Mouse (Mus musculus) midbrain, postnatal 0 days (tissue): ENCODE measurements at regions not wholly inside any gene's neighbourhood (a gene's known extent, or its start where the extent isn't known, plus 50 kb on each side); places are given as distances from the start of the nearest gene placed in this dataset.

Experiments used
- ATAC-seq: fragments of 200-750 bp; cut with Nextera tagmentation; 2 replicates; pipeline ENCODE4 v1.8.0; 2017; ENCODE audit warnings: moderate number of reproducible peaks, mild to moderate bottlenecking, moderate TSS enrichment, moderate library complexity; ENCODE audit not compliant: low FRiP score
- DNase-seq: peaks from one replicate; pipeline ENCODE4 v3.0.0-alpha.2; 2015; ENCODE audit warnings: low spot score
- H3K27ac ChIP-seq: fragments of 300-500 bp; sonication (generic); 2 replicates; pipeline ENCODE4 v1.5.1; 2014; ENCODE audit warnings: low read depth, mild to moderate bottlenecking, low read length, mixed read lengths
- H3K27me3 ChIP-seq: fragments of 300-500 bp; sonication (generic); 2 replicates; pipeline ENCODE4 v1.6.1; 2014; ENCODE audit warnings: low read length, control low read depth, mixed read lengths; ENCODE audit not compliant: insufficient read depth
- H3K36me3 ChIP-seq: fragments of 300-500 bp; sonication (generic); 2 replicates; pipeline ENCODE4 v1.6.1; 2014; ENCODE audit warnings: low read length, control low read depth, mixed read lengths; ENCODE audit not compliant: insufficient read depth
- H3K4me1 ChIP-seq: fragments of 300-500 bp; sonication (generic); 2 replicates; pipeline ENCODE4 v1.6.1; 2014; ENCODE audit warnings: mild to moderate bottlenecking, control low read depth, antibody characterized with exemption, low read length, mixed read lengths; ENCODE audit not compliant: insufficient read depth
- H3K4me2 ChIP-seq: fragments of 300-500 bp; sonication (generic); 2 replicates; pipeline ENCODE4 v1.6.1; 2014; ENCODE audit warnings: low read depth, mild to moderate bottlenecking, low read length, mixed read lengths; ENCODE audit not compliant: poor library complexity, severe bottlenecking
- H3K4me3 ChIP-seq: fragments of 300-500 bp; sonication (generic); 2 replicates; pipeline ENCODE4 v1.5.1; 2014; ENCODE audit warnings: low read depth, mild to moderate bottlenecking, low read length, moderate library complexity
- H3K9ac ChIP-seq: fragments of 300-500 bp; sonication (generic); replicated peaks from 2 replicates; pipeline ENCODE4 v1.6.1; 2014; ENCODE audit warnings: mild to moderate bottlenecking, low read length, moderate library complexity, mixed read lengths; ENCODE audit not compliant: poor library complexity, severe bottlenecking
- H3K9me3 ChIP-seq: fragments of 300-500 bp; sonication (generic); 2 replicates; pipeline ENCODE4 v1.6.1; 2016; ENCODE audit warnings: low read length, control low read depth
- CTCF ChIP-seq: IDR thresholded peaks from 2 replicates; pipeline ENCODE4 v1.5.1; 2016; ENCODE audit warnings: antibody characterized with exemption, mild to moderate bottlenecking
- WGBS: fragments of 180-500 bp; shearing (Covaris S2); extraction: QIAGEN DNeasy Blood & Tissue Kit; methylation state at CpG from one replicate; pipeline ENCODE4 v1.1.7; 2014; 5-methylcytosine and 5-hydroxymethylcytosine counted together

GRCm38 (mm10) chr14:83232262-83232661 lies 1211.1 kb upstream of the Pcdh17 start:
- no peak overlapping the region for H3K4me3 ChIP-seq
- H3K9ac ChIP-seq, result no peak overlapping the region
- no peaks in the 10 kb centered on the region for H3K4me1 ChIP-seq
- H3K4me2 ChIP-seq, result no peak overlapping the region
- 83% methylated on average over 1 of the region's 1 CpGs for WGBS
- no peaks in the 10 kb centered on the region for H3K36me3 ChIP-seq
- no peak for TF ChIP-seq CTCF
- H3K27ac ChIP-seq, result no peak overlapping the region
- ATAC-seq (no peak), DNase-seq (no peak)
- H3K9me3 ChIP-seq, result no peaks in the 10 kb centered on the region
- no peaks in the 10 kb centered on the region for H3K27me3 ChIP-seq

- no peak for DNase-seq
- WGBS, result 96% methylated on average over 5 of the region's 5 CpGs
- no peak overlapping the region for H3K4me3 ChIP-seq
- ATAC-seq, result no peak
- no peaks in the 10 kb centered on the region for H3K9me3 ChIP-seq
- H3K4me2 ChIP-seq, result no peak overlapping the region
- H3K4me1 ChIP-seq, result no peaks in the 10 kb centered on the region
- no peak overlapping the region for H3K9ac ChIP-seq
- H3K36me3 ChIP-seq, result no peaks in the 10 kb centered on the region
- no peaks in the 10 kb centered on the region for H3K27me3 ChIP-seq
- TF ChIP-seq CTCF, result no peak
- H3K27ac ChIP-seq, result no peak overlapping the region
Measured at GRCm38 (mm10) chr14:83246891-83247290, 1196.5 kb upstream of the Pcdh17 start.

- Histone ChIP-seq H3K9ac (no peak overlapping the region), H3K27me3 (no peaks in the 10 kb centered on the region), H3K4me1 (no peaks in the 10 kb centered on the region), H3K9me3 (no peaks in the 10 kb centered on the region), H3K4me2 (no peak overlapping the region), H3K36me3 (no peaks in the 10 kb centered on the region), H3K27ac (no peak overlapping the region), H3K4me3 (no peak overlapping the region)
- WGBS, result 86% methylated on average over 2 of the region's 2 CpGs
- DNase-seq (no peak), ATAC-seq (no peak)
- TF ChIP-seq CTCF, result no peak
Measured at GRCm38 (mm10) chr14:83247405-83247804, 1196.0 kb upstream of the Pcdh17 start.

DNA sequence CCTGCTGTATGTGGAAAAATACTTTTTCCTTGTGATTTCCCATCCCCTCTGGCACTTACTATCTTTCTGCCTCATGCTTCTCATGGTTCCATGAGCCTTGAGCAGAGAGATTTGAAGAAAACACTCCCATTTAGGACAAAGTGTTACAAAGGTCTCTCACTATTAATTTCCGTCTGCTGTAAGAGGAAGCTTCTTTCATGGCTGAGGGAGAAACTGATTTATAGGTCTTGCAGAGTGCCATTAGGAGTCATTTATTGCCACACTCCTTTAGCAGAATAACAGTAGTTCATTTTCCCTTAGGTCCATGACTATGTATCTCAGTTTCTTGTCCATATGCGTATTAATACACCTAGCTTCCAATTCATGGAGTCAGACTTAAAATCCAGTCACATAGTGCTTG lies 1190.4 kb upstream of the Pcdh17 start:
- Histone ChIP-seq H3K27me3 (no peaks in the 10 kb centered on the region), H3K9me3 (no peaks in the 10 kb centered on the region), H3K4me3 (no peak overlapping the region), H3K9ac (no peak overlapping the region), H3K4me2 (no peak overlapping the region), H3K4me1 (no peaks in the 10 kb centered on the region), H3K27ac (no peak overlapping the region), H3K36me3 (no peaks in the 10 kb centered on the region)
- DNase-seq, result no peak
- 98% methylated on average over 2 of the region's 2 CpGs for WGBS
- no peak for ATAC-seq
- TF ChIP-seq CTCF, result no peak

DNA sequence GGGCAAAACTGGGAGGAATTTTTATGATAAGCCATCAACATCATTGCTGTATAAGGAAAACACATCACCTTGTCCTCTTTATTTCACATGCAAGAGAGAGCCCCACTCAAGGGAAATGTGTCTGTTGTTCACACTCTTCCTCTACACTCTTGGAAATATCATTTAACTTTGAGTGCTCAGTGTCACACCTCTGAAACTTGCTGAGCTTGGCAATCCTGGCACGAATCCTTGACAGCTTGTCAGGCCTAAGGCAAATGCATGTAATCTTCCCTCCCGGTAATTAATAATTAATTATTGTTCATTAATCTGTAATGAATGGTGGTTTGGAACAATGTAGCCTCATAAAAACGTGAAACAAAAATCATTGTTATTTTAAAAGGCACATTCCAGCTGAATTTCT lies 1140.8 kb upstream of the Pcdh17 start:
- H3K27ac ChIP-seq, result no peak overlapping the region
- no peaks in the 10 kb centered on the region for H3K4me1 ChIP-seq
- H3K4me2 ChIP-seq, result no peak overlapping the region
- no peak overlapping the region for H3K9ac ChIP-seq
- TF ChIP-seq CTCF, result no peak
- no peaks in the 10 kb centered on the region for H3K36me3 ChIP-seq
- DNase-seq (no peak), ATAC-seq (no peak)
- H3K27me3 ChIP-seq, result no peaks in the 10 kb centered on the region
- WGBS, result 38% methylated on average over 3 of the region's 3 CpGs
- H3K4me3 ChIP-seq, result no peak overlapping the region
- H3K9me3 ChIP-seq, result no peaks in the 10 kb centered on the region

- 45% methylated on average over 3 of the region's 3 CpGs for WGBS
Measured at GRCm38 (mm10) chr14:83320773-83321172, 1122.6 kb upstream of the Pcdh17 start.

DNA sequence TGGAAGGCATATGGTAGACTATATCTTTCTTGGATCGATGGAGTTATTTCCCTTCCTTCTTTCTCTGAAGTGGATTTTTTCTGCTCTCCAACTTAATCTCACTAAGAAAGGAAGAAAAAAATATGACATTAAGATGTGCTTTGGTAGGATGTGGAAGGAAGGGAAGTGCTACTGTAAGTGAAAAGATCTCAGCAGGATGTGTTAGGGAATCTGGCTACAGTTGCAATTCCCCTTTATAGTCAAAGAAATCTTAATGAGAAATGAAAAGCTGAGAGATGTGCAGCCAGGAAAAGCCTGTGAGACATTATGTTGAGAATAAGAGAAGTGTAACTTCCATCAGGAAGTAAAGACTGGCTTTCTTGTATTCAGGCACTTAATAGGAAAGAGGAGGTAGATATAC lies 1080.2 kb upstream of the Pcdh17 start:
- Histone ChIP-seq H3K27ac (no peak overlapping the region), H3K9ac (no peak overlapping the region), H3K9me3 (no peaks in the 10 kb centered on the region), H3K27me3 (no peaks in the 10 kb centered on the region), H3K36me3 (no peaks in the 10 kb centered on the region), H3K4me2 (no peak overlapping the region), H3K4me3 (no peak overlapping the region), H3K4me1 (no peaks in the 10 kb centered on the region)
- WGBS, result 88% methylated on average over 1 of the region's 1 CpGs
- DNase-seq, result no peak
- ATAC-seq, result no peak
- no peak for TF ChIP-seq CTCF

More at GRCm38 (mm10) chr14:83320773-83321172, 1122.6 kb upstream of the Pcdh17 start:
- peak; percentile 42 for DNase-seq
- Histone ChIP-seq H3K4me1 (no peaks in the 10 kb centered on the region), H3K9me3 (no peaks in the 10 kb centered on the region), H3K4me2 (no peak overlapping the region), H3K4me3 (no peak overlapping the region), H3K36me3 (no peaks in the 10 kb centered on the region), H3K27me3 (no peaks in the 10 kb centered on the region), H3K9ac (no peak overlapping the region), H3K27ac (no peak overlapping the region)
- no peak for TF ChIP-seq CTCF
- no peak for ATAC-seq
